Mouse (Mus musculus) layer of hippocampus, postnatal 36 days (tissue): ENCODE measurements at regions not wholly inside any gene's neighbourhood (a gene's known extent, or its start where the extent isn't known, plus 50 kb on each side); places are given as distances from the start of the nearest gene placed in this dataset.

Experiments
- DNase-seq, 2 experiments: peaks; one replicate each; pipeline ENCODE4 v3.0.0; 2022

DNA sequence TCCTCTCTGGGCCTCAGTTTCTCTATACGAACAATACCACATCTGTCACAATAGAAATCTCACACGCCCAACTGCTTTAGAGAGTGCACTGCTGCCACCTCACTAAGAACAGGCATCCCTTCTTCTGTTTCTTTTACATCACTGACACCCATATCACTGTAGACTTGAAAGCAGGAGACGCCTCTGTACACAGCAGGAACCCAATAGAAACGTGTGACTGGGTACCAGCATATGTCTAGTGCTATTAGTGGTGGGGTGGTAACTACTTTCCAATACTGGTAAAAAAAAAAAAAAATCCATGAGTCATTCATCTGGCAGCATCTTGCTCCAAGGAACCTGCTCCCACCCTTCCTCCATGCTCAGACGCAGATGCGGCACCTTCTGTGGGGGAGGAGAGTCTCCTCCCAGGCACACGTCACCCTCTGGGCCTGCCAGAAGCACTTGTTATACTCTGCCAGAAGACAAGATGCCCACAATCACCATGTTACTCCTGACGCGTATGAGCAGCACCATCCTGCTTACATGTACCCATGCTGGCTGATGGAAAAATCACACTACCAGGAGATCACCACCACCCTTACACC is 151.3 kb upstream of the Plxna4 start:
- peak in 1 of 2 experiments; percentile 46 for DNase-seq

DNA sequence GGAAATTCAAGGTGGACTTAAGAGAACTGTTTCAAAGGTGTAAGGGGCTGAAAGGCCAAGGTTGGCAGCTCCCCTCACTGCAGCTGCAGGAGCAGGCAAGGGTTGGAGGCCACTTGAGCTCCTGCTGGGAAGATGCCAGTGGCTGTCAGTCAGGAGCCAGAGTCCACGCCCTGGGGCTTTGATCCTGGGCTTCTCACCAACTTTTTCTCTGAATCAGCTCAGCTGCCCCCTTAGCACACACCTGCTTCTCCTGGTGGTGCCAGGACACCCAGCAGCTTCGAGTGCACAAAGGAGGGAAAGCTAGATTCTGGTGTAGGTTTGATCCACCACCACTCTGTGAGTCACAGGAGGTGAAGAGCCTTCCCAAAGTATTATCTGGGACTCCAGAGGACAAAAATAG is 140.7 kb upstream of the Plxna4 start:
- DNase-seq = no peak

DNA sequence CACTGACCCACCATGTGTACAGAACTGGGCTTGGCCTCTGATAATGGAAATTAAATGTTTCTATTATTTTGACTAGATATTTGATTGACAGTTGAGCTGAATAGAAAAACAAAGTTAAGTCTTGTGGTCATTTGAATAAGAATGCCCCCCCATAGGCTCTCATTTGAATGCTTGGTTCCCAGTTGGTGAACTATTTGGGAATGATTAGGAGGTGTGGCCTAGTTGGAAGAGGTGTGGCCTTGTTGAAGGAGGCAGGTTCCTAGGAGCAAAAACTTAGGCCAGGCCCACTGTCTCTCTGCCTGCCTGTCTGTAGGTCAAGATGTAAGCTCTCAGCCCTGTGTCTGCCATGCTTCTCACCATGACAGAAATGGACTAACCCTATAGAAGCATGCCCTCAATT is 138.6 kb upstream of the Plxna4 start:
- no peak for DNase-seq

DNA sequence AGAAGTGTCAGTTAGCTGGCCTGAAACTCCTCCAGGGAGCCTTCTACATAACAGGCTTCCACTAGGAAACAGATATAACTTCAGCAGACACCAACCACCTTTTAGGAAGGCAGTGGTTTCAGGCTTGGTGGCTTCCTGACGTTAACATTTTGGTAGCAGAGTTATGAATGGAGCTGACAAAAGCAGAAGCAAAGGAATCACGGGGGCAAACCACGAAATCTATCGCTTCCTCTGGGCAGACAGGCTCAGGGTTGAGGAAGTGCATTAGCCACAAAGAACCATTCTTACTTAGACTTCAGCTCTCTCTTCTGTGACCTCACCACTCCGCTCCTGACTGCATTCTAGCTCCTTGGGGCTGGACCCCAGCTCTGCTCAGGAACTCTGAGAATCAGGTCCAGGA is 129.9 kb upstream of the Plxna4 start:
- no peak for DNase-seq

DNA sequence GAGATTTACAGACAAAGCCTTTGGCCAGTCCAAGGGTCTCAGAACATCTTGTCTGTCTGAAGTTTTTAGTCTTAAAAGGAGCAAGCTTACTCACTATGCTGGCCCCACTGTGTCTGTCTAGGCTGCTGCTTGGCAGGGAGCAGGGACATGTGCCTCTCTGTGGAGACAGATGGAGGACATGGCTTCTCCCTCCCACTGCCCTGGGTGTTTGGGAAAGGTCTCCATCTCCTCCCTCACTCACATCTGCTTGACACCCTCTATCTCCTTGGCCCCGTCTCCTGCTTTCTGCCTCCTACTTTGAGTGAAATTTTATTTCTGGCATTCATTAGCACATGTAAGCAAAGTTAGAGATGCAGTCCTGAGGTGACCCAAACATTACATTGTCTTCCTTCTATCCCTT is 127.1 kb upstream of the Plxna4 start:
- DNase-seq = peak in 1 of 2 experiments; percentile 23

DNA sequence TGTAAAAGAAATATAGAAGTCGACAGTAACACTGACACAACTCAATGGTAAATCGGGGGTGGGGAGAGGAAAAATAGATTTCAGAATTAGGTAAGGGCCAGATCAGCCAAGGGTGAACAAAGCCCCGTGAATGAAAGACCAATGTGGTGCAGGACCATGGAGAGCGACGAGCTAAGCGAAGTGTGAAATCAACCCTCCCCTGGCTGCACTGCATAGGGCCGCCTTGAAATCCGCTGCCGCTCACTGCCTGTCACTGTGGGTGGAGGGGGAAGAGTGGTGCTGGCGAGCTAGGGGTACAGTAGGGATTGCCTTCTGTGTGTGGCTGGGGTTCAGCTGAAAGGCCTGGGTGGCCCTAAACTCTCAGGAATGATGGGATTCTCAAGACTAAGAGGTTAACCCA is 122.2 kb upstream of the Plxna4 start:
- no peak for DNase-seq

DNA sequence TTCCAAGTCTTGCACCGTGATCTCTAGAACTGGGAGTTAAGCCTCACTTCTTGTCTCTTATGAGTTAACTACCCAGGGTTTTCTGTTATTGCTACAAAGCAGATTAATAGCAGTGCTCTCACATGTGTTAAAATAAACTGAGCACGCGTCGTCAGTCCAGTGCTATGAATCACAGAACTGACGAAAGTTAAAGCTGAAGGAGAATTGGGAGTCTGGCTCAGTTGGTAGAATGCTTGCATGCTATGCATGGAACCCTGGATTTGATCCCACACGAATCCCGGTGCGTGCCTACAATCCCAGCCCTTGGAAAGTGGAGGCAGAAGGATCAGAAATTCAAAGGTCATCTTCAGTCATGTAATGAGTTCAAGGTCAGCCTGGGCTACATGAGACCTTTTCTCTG is 121.6 kb upstream of the Plxna4 start:
- no peak for DNase-seq

DNA sequence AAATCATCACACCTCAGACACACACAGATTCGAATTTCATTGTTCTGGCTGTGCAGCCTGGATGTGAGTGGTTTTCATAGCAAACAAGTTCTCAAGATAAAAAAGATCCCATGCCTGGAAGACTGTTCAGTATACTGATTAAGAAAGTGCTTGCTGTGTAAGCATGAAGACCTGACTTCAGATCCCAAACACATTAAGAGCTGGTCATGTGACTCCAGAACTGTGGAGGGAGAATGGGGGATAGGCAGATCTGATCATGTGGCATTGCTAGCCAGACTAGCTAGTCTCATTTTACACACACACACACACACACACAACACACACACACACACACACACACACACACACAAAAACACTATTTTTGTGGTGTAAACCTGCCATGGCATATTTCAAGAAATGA is 119.4 kb upstream of the Plxna4 start:
- DNase-seq = no peak

DNA sequence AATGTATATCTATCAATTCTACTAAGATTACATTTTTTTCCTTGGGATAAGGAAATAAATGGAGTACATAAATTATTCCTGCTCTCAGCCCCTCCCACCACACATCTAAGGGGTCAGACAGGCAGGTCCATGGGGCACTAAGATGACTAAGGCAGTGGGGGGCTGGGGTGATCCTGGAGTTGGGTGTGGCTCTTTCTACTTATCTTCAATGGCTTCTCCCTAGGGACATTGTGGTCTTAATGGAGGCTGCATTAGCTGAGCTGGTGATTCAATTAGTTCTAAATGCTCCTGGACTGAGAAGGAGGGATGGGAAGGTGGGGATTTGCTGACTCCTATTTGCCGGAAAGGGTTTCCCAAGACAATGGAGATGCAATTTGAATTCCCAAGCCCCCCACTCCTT is 118.4 kb upstream of the Plxna4 start:
- DNase-seq = no peak

DNA sequence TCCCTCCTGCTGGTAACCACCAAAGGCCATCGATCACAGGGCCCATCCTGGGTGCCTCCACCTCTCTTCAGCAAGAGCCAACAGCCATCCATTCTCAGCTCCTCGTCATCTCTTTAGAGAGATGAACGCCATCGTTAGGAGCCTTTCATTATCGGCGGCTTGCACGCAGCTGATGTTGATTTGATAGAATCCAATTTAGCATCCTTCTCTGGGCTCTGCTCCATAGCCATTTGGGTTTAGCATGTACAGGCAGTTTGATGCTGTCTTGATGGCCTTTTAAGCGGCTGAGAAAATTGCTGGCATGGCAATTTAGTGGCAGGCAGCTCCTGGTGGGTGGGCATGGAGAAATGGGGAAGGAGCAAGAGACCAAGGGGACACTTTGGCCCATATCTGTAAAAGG is 115.5 kb upstream of the Plxna4 start:
- DNase-seq = no peak

DNA sequence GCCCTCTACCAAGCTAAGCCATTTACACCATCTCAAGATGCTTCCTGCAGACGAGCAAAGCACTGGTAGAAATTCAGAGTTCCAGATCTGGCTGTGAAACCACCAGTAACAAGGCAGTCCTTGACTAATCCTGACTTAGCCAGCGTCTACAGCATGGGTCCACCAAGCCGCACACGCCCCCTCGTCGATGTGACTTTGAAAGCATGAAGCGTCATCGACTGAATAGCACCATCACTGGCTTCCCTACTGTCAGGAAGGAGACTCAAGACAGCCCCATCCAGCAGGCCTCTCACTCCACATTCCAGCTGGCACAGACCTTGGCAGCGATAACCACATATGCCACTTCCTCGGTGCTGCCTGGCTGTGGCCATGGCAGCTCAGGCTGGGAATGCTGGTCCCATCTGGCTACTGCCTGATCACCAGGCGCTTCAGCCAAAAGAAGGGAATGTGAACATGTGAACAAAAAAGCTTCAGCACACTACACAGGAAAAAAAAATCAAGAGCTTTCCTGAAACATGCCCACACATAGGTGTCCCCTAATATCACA is 114.3 kb upstream of the Plxna4 start:
- DNase-seq = peak in 1 of 2 experiments; percentile 50

DNA sequence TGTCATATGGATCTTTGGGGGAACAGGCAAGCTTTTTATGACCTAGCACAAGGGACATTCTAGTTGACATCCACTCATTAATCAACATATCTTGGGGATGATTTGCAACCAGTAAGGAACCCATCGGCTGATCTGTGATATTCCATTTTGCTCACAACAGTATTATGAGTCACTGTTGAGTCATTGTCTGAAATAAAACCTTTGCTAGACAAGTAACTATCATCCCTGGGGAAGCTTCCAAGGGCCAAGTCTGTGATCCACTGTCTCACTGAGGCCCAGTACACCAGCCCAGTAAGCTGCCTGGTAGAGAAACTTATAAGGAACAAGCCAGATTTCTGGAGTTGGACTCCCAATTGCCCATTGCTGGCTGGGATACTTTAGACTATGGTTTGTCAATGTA is 111.8 kb upstream of the Plxna4 start:
- DNase-seq = no peak

DNA sequence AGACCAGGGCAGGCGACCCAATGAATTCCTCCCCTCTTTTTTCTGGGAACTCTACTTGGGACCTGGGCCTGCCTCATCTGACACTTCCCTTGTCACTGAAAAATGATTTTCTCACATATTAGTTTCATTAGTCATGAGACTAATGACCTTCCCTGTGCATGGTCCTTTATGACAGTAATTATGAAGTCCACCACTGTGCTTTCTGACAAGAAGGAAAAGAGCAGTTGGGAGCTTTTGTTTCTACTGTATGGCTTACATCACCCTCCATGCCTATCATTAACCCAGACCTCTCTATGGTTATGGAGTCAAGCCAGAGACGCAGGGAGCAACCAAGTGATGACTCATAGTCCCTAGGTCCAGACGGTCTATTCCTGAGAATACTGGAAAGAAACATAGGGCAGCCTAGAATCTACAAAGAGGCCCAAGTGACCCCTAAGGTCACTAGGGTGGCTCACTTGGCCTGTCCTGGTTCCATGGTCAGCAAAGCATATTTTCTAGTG is 109.8 kb upstream of the Plxna4 start:
- no peak for DNase-seq

DNA sequence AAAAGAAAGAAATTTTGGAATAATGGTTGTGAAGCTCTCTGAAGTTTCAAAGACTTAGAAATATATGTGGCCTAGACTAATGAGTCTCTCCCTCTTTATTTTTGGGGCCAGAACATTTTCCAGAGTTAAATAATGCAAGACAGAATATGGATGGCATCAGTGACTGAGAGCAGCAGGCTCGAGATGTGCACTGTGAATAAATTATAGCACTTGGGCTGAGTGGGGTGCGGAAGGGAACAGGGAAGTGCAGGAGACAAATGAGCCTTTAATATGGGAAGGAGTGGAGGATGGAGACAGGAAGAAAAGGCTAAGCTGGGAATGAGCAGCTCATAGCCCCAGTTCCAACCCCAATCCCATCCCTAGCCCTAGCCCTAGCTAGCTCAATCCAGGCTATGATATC is 108.0 kb upstream of the Plxna4 start:
- no peak for DNase-seq

DNA sequence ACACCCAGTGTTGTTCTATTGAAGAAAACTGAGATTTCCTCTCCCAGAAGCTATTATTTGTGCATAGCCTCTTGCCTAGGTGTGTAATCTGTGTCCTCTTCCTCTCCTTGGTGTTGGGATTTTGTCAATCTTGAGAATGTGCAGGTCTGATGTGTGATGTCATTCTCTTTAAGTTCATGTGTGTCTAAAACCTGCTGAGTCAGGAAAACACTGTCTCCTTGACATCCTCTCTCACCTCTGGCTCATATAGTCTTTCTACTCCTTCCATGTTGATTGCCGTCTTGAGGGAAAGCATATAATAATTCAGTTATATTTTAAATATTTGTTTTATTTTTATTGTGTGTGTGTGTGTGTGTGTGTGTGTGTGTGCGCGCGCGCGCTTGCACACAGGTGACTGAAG is 84.6 kb upstream of the Plxna4 start:
- no peak for DNase-seq

DNA sequence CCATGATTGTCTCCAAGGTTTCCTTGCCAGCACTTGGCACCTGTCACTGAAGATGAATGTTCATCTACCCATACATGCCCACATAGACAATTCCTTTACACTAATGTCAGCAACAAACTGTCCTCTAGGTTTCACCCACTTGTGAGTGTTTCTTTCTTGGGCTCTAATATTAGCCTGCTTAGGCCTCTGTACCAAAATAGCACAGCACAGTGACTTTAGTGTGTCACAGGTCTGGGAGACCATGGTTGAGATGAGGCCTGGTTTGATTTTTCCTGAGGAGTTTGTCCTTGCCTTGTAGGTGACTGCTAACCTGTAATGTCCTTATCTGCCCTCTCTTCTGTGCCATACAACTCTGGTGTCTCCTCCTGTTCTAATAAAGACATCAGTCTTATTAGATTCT is 71.8 kb upstream of the Plxna4 start:
- no peak for DNase-seq

DNA sequence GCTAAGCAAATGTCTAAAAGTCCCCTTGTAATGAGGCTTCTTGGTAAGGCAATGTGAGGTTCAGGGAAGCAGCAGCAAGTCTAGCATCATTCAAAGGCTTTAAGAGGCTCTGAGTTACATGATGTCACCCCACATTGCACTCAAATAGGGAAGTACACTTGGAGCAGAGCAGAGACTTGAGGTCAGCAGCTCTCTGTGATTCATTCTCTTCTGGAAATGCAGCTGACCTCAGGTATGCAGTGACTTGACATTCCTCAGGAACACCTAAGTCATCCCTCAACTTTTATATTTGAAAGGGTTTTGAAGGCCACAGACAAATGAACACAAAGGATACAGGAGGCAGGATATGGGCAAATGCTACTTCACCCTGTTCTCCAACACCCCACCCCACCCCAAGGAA is 69.4 kb upstream of the Plxna4 start:
- no peak for DNase-seq

DNA sequence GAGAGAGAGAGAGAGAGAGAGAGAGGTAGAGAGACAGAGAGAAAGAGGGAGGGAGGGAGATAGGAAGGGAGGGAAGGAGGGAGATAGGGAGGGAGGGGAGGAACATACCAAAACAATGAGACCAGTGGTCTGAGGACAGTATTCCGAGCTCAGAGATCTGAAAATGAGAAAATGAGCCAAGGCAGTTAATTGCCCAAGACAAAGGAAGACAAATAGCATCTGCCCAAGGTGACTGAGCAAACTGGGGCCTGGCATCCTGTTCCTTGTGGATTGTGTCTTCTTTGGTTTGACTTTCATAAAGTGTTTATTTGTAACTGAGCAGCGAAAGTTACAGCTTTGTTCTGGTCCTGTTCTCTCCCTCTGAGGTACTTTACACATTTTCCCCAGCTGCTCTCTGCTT is 66.2 kb upstream of the Plxna4 start:
- DNase-seq = no peak

DNA sequence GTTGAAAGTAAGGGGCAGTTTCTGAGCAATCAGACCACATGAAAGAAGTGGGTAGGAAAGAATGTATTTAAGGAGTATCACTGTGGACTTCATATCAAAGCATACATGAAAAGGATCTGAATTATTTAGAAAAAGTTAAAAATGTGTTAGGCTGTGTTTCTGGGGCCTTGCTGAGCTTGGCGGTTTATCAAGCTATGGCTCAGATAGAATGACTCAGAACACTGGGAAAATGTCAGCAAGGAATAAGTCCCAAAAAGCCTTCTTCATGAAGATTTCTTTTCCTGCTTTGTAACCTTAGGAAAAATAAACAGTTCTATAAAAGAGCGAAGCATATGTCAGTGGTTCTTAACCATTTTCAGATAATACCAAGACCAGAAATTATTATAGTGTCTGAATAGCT is 56.0 kb upstream of the Plxna4 start:
- no peak for DNase-seq

DNA sequence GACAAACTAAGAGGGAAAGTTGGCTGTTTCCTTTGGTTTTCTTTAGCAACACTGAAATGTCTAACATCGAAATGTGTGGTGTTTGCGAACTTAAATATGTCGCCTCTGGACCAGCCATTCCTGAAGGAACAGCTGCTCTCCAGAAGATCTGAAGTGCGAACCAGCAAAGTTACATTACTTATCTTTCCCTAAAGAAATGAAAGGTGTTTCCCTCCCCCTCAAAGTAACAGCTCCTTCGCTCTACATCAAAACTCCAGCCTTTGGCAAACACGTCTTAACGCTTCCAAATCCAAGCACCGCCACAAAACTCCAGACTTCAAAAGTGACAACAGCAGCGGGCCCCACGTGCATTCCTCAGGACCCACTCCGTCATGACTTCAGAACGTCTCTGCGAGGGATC is 50.9 kb upstream of the Plxna4 start:
- DNase-seq = no peak
